Mouse (Mus musculus) stomach, postnatal 0 days (tissue): Measurements from ENCODE around the gene Abcc8. TPM values are rescaled to one million over a fixed set of nuclear protein-coding genes. Genes with fewer than 3 reads are reported as not detected.

ENCODE experiments used
- ATAC-seq: fragments of 200-750 bp; cut with Nextera tagmentation; 2 replicates; pipeline ENCODE4 v1.8.0; 2017; ENCODE audit not compliant: low FRiP score, low TSS enrichment
- DNase-seq: peaks from one replicate; pipeline ENCODE4 v3.0.0-alpha.2; 2016; ENCODE audit warnings: low spot score
- H3K27ac ChIP-seq: fragments of 300-500 bp; sonication (generic); replicated peaks from 2 replicates; pipeline ENCODE4 v1.5.1; 2014; ENCODE audit warnings: mild to moderate bottlenecking, control low read depth
- H3K27me3 ChIP-seq: fragments of 300-500 bp; sonication (generic); 2 replicates; pipeline ENCODE4 v1.6.1; 2014; ENCODE audit warnings: low read length; ENCODE audit not compliant: control insufficient read depth, insufficient read depth
- H3K36me3 ChIP-seq: fragments of 300-500 bp; sonication (generic); 2 replicates; pipeline ENCODE4 v1.6.1; 2014; ENCODE audit warnings: low read length, mixed read lengths; ENCODE audit not compliant: control insufficient read depth, insufficient read depth
- H3K4me1 ChIP-seq: fragments of 300-500 bp; sonication (generic); replicated peaks from 2 replicates; pipeline ENCODE4 v1.6.1; 2014; ENCODE audit warnings: antibody characterized with exemption; ENCODE audit not compliant: control insufficient read depth, insufficient read depth
- H3K4me2 ChIP-seq: fragments of 300-500 bp; sonication (generic); replicated peaks from 2 replicates; pipeline ENCODE4 v1.6.1; 2014; ENCODE audit warnings: low read depth, mild to moderate bottlenecking, control low read depth, moderate library complexity
- H3K4me3 ChIP-seq: fragments of 300-500 bp; sonication (generic); 2 replicates; pipeline ENCODE4 v1.5.1; 2014; ENCODE audit warnings: low read depth, low read length, control low read depth
- H3K9ac ChIP-seq: fragments of 300-500 bp; sonication (generic); 2 replicates; pipeline ENCODE4 v1.6.1; 2014; ENCODE audit warnings: mild to moderate bottlenecking, low read length, control low read depth, mixed read lengths
- H3K9me3 ChIP-seq: fragments of 300-500 bp; sonication (generic); 2 replicates; pipeline ENCODE4 v1.6.1; 2016; ENCODE audit warnings: low read length; ENCODE audit not compliant: control insufficient read depth
- CTCF ChIP-seq: IDR thresholded peaks from 2 replicates; pipeline ENCODE4 v1.5.1; 2016; ENCODE audit warnings: antibody characterized with exemption, low read depth, mild to moderate bottlenecking, moderate library complexity
- EP300 ChIP-seq: optimal IDR thresholded peaks from 2 replicates; pipeline ENCODE3; 2016; ENCODE audit warnings: antibody characterized with exemption
- WGBS: fragments of 180-500 bp; shearing (Covaris S2); extraction: QIAGEN DNeasy Blood & Tissue Kit; methylation state at CpG from one replicate; pipeline ENCODE4 v1.1.7; 2014; 5-methylcytosine and 5-hydroxymethylcytosine counted together
- polyA plus RNA-seq: library from polyadenylated mRNA; unstranded; fragments of >200 nt; fragmentation: Nextera tagmentation; extraction: Ambion mirVana; gene quantifications from 2 replicates; pipeline ENCODE4 v1.2.1, GENCODE M21; 2015

Gene Abcc8
- polyA plus RNA-seq, 1 experiment from 2014 or later = 3.6 TPM

DNA sequence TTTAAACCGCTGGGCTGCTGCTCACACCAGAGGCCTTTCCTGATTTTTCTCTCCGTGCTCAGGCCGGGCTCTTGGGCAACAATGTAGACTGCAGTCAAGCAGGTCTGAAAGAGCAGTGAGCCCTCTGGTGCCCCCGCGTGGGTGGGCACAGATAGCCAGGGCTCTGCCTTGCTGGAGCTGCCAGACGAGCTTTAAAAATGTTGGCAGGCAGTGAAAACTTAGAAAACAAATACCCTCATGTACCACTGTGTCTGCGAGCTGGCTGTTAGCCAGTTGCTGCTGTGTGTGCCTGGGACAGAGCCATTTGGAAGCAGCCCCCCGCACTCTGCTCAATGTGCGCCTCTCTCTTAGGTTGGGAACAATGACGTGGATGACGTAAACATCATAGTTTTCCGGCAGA is 102.2 kb downstream of the Abcc8 start:
- WGBS = 72% methylated on average over 12 of the region's 12 CpGs
- Histone ChIP-seq H3K9me3 (no peaks in the 10 kb centered on the region), H3K9ac (no peak overlapping the region), H3K36me3 (peaks cover 29% of the 10 kb centered on the region), H3K4me3 (no peak overlapping the region), H3K4me2 (no peak overlapping the region), H3K27me3 (no peaks in the 10 kb centered on the region), H3K27ac (no peak overlapping the region), H3K4me1 (no peaks in the 10 kb centered on the region)
- DNase-seq (no peak), ATAC-seq (no peak)
- TF ChIP-seq CTCF (no peak), EP300 (no peak)

GRCm38 (mm10) chr7:46076844-46077243 is 103.0 kb downstream of the Abcc8 start:
- Histone ChIP-seq H3K4me1 (no peaks in the 10 kb centered on the region), H3K9ac (no peak overlapping the region), H3K9me3 (no peaks in the 10 kb centered on the region), H3K36me3 (peaks cover 23% of the 10 kb centered on the region), H3K27me3 (no peaks in the 10 kb centered on the region), H3K4me3 (no peak overlapping the region), H3K27ac (no peak overlapping the region), H3K4me2 (no peak overlapping the region)
- peak; percentile 29; the same call in 1 of the 2 replicates for ATAC-seq
- 68% methylated on average over 7 of the region's 7 CpGs for WGBS
- DNase-seq = peak; percentile 58
- TF ChIP-seq CTCF = no peak
- TF ChIP-seq EP300 = no peak

GRCm38 (mm10) chr7:46068831-46069230 is 111.0 kb downstream of the Abcc8 start:
- WGBS = 93% methylated on average over 8 of the region's 8 CpGs
- no peaks in the 10 kb centered on the region for H3K9me3 ChIP-seq
- no peak for TF ChIP-seq EP300
- no peak for TF ChIP-seq CTCF
- H3K27ac ChIP-seq = no peak overlapping the region
- no peak for ATAC-seq
- no peak overlapping the region for H3K9ac ChIP-seq
- H3K4me1 ChIP-seq = no peaks in the 10 kb centered on the region
- no peak overlapping the region for H3K4me3 ChIP-seq
- no peak for DNase-seq
- H3K4me2 ChIP-seq = no peak overlapping the region
- peaks cover 20% of the 10 kb centered on the region for H3K36me3 ChIP-seq
- no peaks in the 10 kb centered on the region for H3K27me3 ChIP-seq

DNA sequence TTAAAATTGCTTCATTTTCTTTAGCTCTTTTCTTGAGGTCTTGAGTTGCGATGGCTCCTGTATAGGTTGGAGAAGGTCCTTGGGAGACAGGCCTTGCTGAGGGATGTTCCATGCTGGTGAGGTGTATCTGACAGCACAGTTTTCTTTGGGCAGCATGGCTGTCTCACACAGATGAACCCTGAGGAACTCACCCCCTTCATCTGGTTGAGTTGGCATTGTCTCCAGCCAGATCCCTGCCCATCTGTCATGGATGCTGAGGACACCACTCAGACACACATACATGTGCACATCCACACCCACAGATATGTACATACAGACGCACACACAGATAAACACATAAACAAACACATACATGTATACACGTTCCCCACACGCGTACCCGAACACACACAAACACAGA is 116.5 kb downstream of the Abcc8 start:
- TF ChIP-seq CTCF (no peak), EP300 (no peak)
- H3K27ac ChIP-seq = no peak overlapping the region
- no peak for ATAC-seq
- DNase-seq = no peak
- no peak overlapping the region for H3K4me3 ChIP-seq
- no peaks in the 10 kb centered on the region for H3K4me1 ChIP-seq
- H3K36me3 ChIP-seq = peaks cover 9% of the 10 kb centered on the region
- no peaks in the 10 kb centered on the region for H3K9me3 ChIP-seq
- no peak overlapping the region for H3K9ac ChIP-seq
- H3K27me3 ChIP-seq = no peaks in the 10 kb centered on the region
- WGBS = 94% methylated on average over 6 of the region's 6 CpGs
- H3K4me2 ChIP-seq = no peak overlapping the region

DNA sequence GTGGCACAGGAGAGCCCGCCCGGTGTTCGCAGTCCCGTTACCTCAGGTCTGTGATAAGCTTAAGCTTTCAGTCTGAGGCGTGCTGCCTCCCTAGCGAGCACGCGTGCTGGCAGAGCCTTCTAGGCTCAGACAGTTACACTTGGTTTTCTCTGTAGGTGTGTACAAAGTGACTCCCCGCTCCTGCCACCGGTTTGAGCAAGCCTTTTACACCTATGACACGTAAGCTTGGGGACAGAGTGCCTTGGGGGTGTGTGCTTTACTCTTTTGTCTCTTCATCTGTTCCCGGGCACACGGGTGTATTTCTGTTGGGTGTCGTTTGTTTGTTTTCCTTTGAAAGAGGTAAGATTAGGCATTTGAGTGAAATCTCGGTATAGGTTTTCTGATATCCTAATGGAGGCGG is 118.2 kb downstream of the Abcc8 start:
- no peaks in the 10 kb centered on the region for H3K9me3 ChIP-seq
- no peaks in the 10 kb centered on the region for H3K27me3 ChIP-seq
- DNase-seq = peak; percentile 40
- no peak overlapping the region for H3K9ac ChIP-seq
- no peaks in the 10 kb centered on the region for H3K4me1 ChIP-seq
- TF ChIP-seq EP300 (no peak), CTCF (no peak)
- H3K36me3 ChIP-seq = peaks cover 9% of the 10 kb centered on the region
- H3K27ac ChIP-seq = no peak overlapping the region
- no peak overlapping the region for H3K4me3 ChIP-seq
- WGBS = 74% methylated on average over 16 of the region's 16 CpGs
- peak; percentile 81 for ATAC-seq
- no peak overlapping the region for H3K4me2 ChIP-seq

- Histone ChIP-seq H3K36me3 (peaks cover 5% of the 10 kb centered on the region), H3K4me3 (no peak overlapping the region), H3K27me3 (no peaks in the 10 kb centered on the region), H3K4me1 (no peaks in the 10 kb centered on the region), H3K9me3 (no peaks in the 10 kb centered on the region), H3K27ac (no peak overlapping the region), H3K4me2 (no peak overlapping the region), H3K9ac (no peak overlapping the region)
- TF ChIP-seq EP300 (no peak), CTCF (no peak)
- no peak for DNase-seq
- ATAC-seq = no peak
- 96% methylated on average over 8 of the region's 8 CpGs for WGBS
These were observed 119.1 kb downstream of the Abcc8 start for GRCm38 (mm10) chr7:46060688-46061087.
